Comparison of ENCODE assay signal across 22 mouse cellular contexts in genomic region chr17:7571481-7571880, GRCm38 (mm10).
A peak's percentile ranks its signal among the peaks of the same experiment; 100 is the strongest.
DNase-seq lines count a peak whose midpoint lies in the region; ATAC-seq and TF ChIP-seq lines count a peak whose summit lies in the region.
"Had no signal": no experiment of that assay in that cellular context is flagged by ENCODE, and none has a peak within 500 bp of the region (broad histone marks: within the 10 kb centered on the region; RNA-seq: fewer than 3 reads in every experiment).

No protein-coding gene starts in this region.

- H3K9ac ChIP-seq in embryonic facial prominence, embryonic 14.5 days (ENCODE audit: low read depth, low read length) = no peak overlapping the region
- H3K9ac ChIP-seq in heart, embryonic 11.5 days (ENCODE audit: low read depth, low read length) = no peak overlapping the region
- H3K9ac ChIP-seq: embryonic facial prominence, embryonic 13.5 days; forebrain, embryonic 13.5 days; hindbrain, embryonic 12.5 days; neural tube, embryonic 12.5 days had no signal

- 85% methylated on average over 3 of the region's 3 CpGs for WGBS in embryonic facial prominence, embryonic 14.5 days
- WGBS in embryonic facial prominence, embryonic 10.5 days = 90% methylated on average over 3 of the region's 3 CpGs
- 87% methylated on average over 3 of the region's 3 CpGs for whole genome bisulfite sequencing in heart, embryonic 11.5 days (ENCODE audit: insufficient replicate concordance)
- 96% methylated on average over 3 of the region's 3 CpGs for WGBS in thymus, adult 2 months

- H3K4me1 ChIP-seq in embryonic facial prominence, embryonic 14.5 days (ENCODE audit: control insufficient read depth, insufficient read depth, low read length) = no peaks in the 10 kb centered on the region
- H3K4me1 ChIP-seq in embryonic facial prominence, embryonic 10.5 days = peaks cover 4% of the 10 kb centered on the region; the same call in 1 of the 2 replicates
- H3K4me1 ChIP-seq in heart, embryonic 11.5 days (ENCODE audit: control insufficient read depth, insufficient read depth, low read length) = no peaks in the 10 kb centered on the region
- H3K4me1 ChIP-seq in thymus, adult 2 months (replicated peaks; ENCODE audit: control insufficient read depth, insufficient read depth, low read length) = no peaks in the 10 kb centered on the region
- H3K4me1 ChIP-seq: embryonic facial prominence, embryonic 13.5 days; forebrain, embryonic 13.5 days; hindbrain, embryonic 12.5 days; neural tube, embryonic 12.5 days had no signal

- no peak for TF ChIP-seq POLR2A in thymus, adult 2 months (IDR thresholded peaks at IDR 0.05; ENCODE audit: control insufficient read depth, extremely low read depth, insufficient read depth, low read length, poor library complexity)

- no peaks in the 10 kb centered on the region for H3K27me3 ChIP-seq in embryonic facial prominence, embryonic 14.5 days (replicated peaks; ENCODE audit: control insufficient read depth, insufficient read depth, low read length)
- H3K27me3 ChIP-seq in embryonic facial prominence, embryonic 10.5 days (replicated peaks; ENCODE audit: low read depth, poor library complexity, severe bottlenecking) = no peaks in the 10 kb centered on the region
- H3K27me3 ChIP-seq in heart, embryonic 11.5 days (ENCODE audit: control insufficient read depth, insufficient read depth, low read length) = no peaks in the 10 kb centered on the region
- H3K27me3 ChIP-seq in thymus, adult 2 months (ENCODE audit: control insufficient read depth, insufficient read depth, low read length) = no peaks in the 10 kb centered on the region
- H3K27me3 ChIP-seq: embryonic facial prominence, embryonic 13.5 days; forebrain, embryonic 13.5 days; hindbrain, embryonic 12.5 days; neural tube, embryonic 12.5 days had no signal

- no peak overlapping the region for H3K27ac ChIP-seq in embryonic facial prominence, embryonic 14.5 days (replicated peaks; ENCODE audit: low read depth, low read length)
- H3K27ac ChIP-seq in embryonic facial prominence, embryonic 10.5 days (replicated peaks) = no peak overlapping the region
- no peak overlapping the region for H3K27ac ChIP-seq in heart, embryonic 11.5 days (ENCODE audit: low read depth, low read length)
- H3K27ac ChIP-seq in thymus, adult 2 months (ENCODE audit: control insufficient read depth, insufficient read depth, low read length) = no peak overlapping the region
- H3K27ac ChIP-seq: embryonic facial prominence, embryonic 13.5 days; forebrain, embryonic 13.5 days; hindbrain, embryonic 12.5 days; layer of hippocampus, adult 2 months; neural tube, embryonic 12.5 days had no signal

- H3K4me3 ChIP-seq in embryonic facial prominence, embryonic 14.5 days (ENCODE audit: low read depth, low read length) = no peak overlapping the region
- no peak overlapping the region for H3K4me3 ChIP-seq in embryonic facial prominence, embryonic 10.5 days
- no peak overlapping the region for H3K4me3 ChIP-seq in heart, embryonic 11.5 days (ENCODE audit: low read depth, low read length)
- H3K4me3 ChIP-seq in thymus, adult 2 months (ENCODE audit: control insufficient read depth, insufficient read depth, low read length) = no peak overlapping the region
- H3K4me3 ChIP-seq: embryonic facial prominence, embryonic 13.5 days; forebrain, embryonic 13.5 days; hindbrain, embryonic 12.5 days; layer of hippocampus, adult 2 months; neural tube, embryonic 12.5 days had no signal

- no peak for TF ChIP-seq CTCF in thymus, adult 2 months (IDR thresholded peaks at IDR 0.05; ENCODE audit: borderline replicate concordance, control insufficient read depth, extremely low read depth, insufficient read depth, low read length, poor library complexity)

- no peak for ATAC-seq in embryonic facial prominence, embryonic 14.5 days (ENCODE audit: low read depth)
- ATAC-seq in heart, embryonic 11.5 days (replicated peaks; ENCODE audit: insufficient number of reproducible peaks, low FRiP score, low TSS enrichment) = no peak
- ATAC-seq: forebrain, embryonic 13.5 days; intestine, postnatal 0 days had no signal

- no peaks in the 10 kb centered on the region for H3K36me3 ChIP-seq in embryonic facial prominence, embryonic 14.5 days (ENCODE audit: control insufficient read depth, insufficient read depth, low read length)
- H3K36me3 ChIP-seq in embryonic facial prominence, embryonic 10.5 days (replicated peaks) = no peaks in the 10 kb centered on the region
- H3K36me3 ChIP-seq in heart, embryonic 11.5 days (ENCODE audit: control insufficient read depth, insufficient read depth, low read length) = no peaks in the 10 kb centered on the region
- no peaks in the 10 kb centered on the region for H3K36me3 ChIP-seq in thymus, adult 2 months (ENCODE audit: control insufficient read depth, insufficient read depth, low read length)
- H3K36me3 ChIP-seq: embryonic facial prominence, embryonic 13.5 days; hindbrain, embryonic 12.5 days; neural tube, embryonic 12.5 days had no signal

- H3K4me2 ChIP-seq in embryonic facial prominence, embryonic 14.5 days (ENCODE audit: low read depth, low read length) = no peak overlapping the region
- no peak overlapping the region for H3K4me2 ChIP-seq in heart, embryonic 11.5 days
- H3K4me2 ChIP-seq: embryonic facial prominence, embryonic 13.5 days; forebrain, embryonic 13.5 days; hindbrain, embryonic 12.5 days; neural tube, embryonic 12.5 days had no signal

- intact Hi-C loops in gastrocnemius, postnatal 36 days (cut with DNase I) = no loop called here

- peak; percentile 15 for DNase-seq in embryonic facial prominence, embryonic 14.5 days (ENCODE audit: low spot score)
- no peak for DNase-seq in embryonic facial prominence, embryonic 10.5 days (ENCODE audit: low spot score)
- peak; percentile 64 to 65 for DNase-seq in heart, adult 9 months (ENCODE audit: low spot score in 2 of 2)
- peak; percentile 80 for DNase-seq in 3T3-L1 (ENCODE audit: low read depth, low spot score)
- peak; percentile 37 to 46 for DNase-seq in gastrocnemius, postnatal 36 days
- DNase-seq in spleen, adult 18-20 months = no peak
- no peak for DNase-seq in thymus, adult 2 months
- DNase-seq: cerebellum, adult 11-12 months; cerebellum, postnatal 14 days; kidney, postnatal 25 days; lung, postnatal 10 days; midbrain, embryonic 14.5 days; retina, postnatal 1 day; right cerebral cortex, postnatal 25 days; thymus, postnatal 36 days had no signal

- no peaks in the 10 kb centered on the region for H3K9me3 ChIP-seq in embryonic facial prominence, embryonic 14.5 days (ENCODE audit: control insufficient read depth, low read length)
- H3K9me3 ChIP-seq in embryonic facial prominence, embryonic 10.5 days = no peaks in the 10 kb centered on the region
- H3K9me3 ChIP-seq in heart, embryonic 11.5 days (replicated peaks; ENCODE audit: control insufficient read depth, low read length) = no peaks in the 10 kb centered on the region
- H3K9me3 ChIP-seq: embryonic facial prominence, embryonic 13.5 days; forebrain, embryonic 13.5 days; hindbrain, embryonic 12.5 days; neural tube, embryonic 12.5 days had no signal

Comparison
In these comparisons a context has a peak if more than half of its experiments do, and no peak if none do; other contexts are left out.
1. DNase-seq: peak in embryonic facial prominence, embryonic 14.5 days (single experiment), heart, adult 9 months (2 of 2), 3T3-L1 (single experiment) and gastrocnemius, postnatal 36 days (2 of 2); none in embryonic facial prominence, embryonic 10.5 days (single experiment), spleen, adult 18-20 months (0 of 2) and thymus, adult 2 months (single experiment).